Mouse (Mus musculus): ENCODE measurements around the gene Mon1a.

Gene Mon1a

GRCm38 (mm10) chr9:107887804-107888266 lies at the start of gene Mon1a:
TSS of gene Mon1a (plus strand) at chr9:107888151.
- DNase-seq (ENCODE audit: low spot score in 2 of 2): peak; percentile 92

DNA sequence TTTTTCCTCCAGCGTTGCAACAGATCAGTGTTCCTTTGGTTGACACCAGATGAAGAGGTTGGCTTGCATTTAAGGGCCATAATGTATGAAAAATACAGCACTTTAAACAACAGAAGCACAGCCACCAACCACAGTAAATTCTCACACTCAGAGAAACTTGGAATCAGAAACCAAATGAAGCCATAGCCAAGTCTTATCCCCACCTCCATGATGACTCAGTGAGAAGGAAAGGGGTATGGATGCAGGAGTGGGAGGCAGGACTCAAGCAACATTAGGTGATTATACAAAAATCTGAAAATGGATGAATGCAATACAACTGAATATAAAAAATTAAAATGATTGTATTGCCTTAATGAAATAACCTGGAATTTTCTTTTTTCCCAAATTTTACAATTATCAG lies 49.1 kb upstream of the Mon1a start:
- DNase-seq (ENCODE audit: low spot score in 2 of 2): no peak

DNA sequence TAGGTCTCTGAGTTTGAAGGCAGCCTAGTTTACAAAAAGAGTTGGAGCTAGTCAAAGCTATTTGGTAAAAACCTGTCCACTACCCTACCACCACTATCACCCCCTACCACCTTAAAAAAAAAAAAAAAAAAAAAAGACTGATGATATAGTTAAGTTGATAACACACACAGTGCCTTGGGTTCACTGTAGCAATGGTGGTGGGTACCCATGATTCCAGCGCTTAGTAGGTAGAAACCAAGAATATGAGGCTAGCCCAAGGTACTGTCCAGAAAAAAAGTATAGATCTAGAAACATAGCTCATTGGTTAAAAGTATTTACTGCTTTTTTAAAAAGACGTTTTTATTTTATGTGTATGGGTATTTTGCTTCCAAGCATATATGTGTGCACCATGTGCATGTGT lies 45.2 kb upstream of the Mon1a start:
- DNase-seq (ENCODE audit: low spot score in 2 of 2): no peak

- DNase-seq (ENCODE audit: low spot score in 2 of 2): no peak
These were observed 39.0 kb upstream of the Mon1a start for GRCm38 (mm10) chr9:107848922-107849321.

DNA sequence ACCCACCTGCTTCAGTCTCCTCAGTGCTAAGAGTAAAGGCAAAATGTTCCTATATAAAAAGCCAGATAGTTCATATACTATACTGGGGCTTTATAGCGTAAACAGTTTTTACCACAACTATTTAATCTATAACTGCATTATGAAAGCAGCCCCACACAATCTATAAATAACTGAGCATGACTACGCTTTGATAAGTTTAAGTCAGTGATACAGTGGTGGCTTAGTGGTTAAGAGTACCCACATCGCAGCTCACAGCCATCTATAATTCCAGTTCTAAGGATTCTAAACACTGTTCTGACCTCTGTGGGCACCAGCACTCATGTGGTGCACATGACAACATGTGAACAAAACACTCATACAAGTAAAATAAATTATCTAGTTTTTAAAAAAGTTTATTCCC lies 29.6 kb upstream of the Mon1a start:
- no peak for DNase-seq (ENCODE audit: low spot score in 2 of 2)

- no peak for DNase-seq (ENCODE audit: low spot score in 2 of 2)
These were observed 23.5 kb upstream of the Mon1a start for GRCm38 (mm10) chr9:107864493-107864892.

- DNase-seq (ENCODE audit: low spot score in 2 of 2): no peak
These were observed 21.9 kb upstream of the Mon1a start for GRCm38 (mm10) chr9:107866081-107866480.

GRCm38 (mm10) chr9:107872350-107873098 lies 15.4 kb upstream of the Mon1a start:
- DNase-seq (ENCODE audit: low spot score in 2 of 2): peak; percentile 95

DNA sequence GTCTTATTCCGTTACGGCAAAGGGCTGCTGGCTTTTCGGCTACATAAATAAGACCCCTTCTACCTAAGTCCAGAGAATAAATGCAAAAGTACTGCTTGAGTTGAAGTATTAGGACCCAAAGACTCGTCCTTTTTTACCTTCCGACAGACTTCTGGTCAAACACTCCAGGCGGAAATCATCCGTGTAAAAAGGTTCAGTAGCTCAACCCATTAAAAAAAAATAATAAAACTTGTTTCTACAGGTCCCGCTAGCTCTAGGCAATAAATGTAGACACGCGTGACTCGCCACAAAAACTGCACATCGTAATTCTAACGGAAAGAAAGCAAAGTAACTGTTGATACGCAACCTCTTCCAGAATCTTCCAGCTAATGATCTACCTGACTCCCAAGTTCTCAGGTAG lies 14.8 kb upstream of the Mon1a start, which contains the start of gene Rbm6:
Gene Rbm6 (minus strand): TSS at position 101 of the 400 bp plus-strand sequence.
- DNase-seq (ENCODE audit: low spot score in 2 of 2): no peak

- no peak for DNase-seq (ENCODE audit: low spot score in 2 of 2)
These were observed 7.5 kb upstream of the Mon1a start for GRCm38 (mm10) chr9:107880411-107880810.

GRCm38 (mm10) chr9:107888267-107888850 lies 408 bp downstream of the Mon1a start:
- DNase-seq (ENCODE audit: low spot score in 2 of 2): peak; percentile 11 to 19

DNA sequence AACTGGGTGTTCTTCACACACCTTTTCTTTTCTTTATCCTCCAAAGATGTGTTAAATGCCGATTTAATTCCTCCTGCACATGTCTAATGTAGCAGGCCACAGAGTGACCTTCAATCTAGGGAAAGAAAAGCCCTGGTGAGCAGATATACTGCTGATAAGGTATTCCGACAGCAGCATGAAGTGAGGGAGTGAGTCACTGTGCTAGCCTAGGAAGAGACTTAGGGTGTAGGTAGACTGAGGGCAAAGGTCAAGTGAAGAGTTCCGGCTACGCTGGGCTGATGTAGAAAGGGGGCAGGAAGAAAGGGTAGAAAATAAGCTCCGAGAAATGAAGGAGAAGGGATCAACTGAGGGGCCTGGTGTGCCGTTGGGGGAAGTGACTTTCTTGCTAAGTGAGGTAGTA lies 2.3 kb downstream of the Mon1a start:
- DNase-seq (ENCODE audit: low spot score in 2 of 2): no peak

DNA sequence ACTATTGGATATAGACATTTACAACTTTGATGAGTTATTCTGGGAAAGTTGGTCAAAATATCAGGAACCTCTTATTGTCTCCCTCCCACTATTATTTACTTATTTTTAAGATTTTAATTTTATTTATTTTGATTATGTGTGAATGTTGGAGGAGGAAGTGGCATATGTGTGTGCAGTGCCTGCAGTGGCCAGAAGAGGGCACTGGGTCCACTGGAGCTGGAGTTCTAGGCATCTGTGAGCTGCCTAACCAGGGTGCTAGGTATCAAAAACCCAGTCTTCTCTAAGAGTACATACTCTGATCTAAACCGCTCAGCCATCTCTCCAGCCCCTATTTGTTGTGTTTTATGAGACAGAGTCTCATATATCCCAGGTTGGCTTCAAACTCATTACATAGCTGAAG lies 3.1 kb downstream of the Mon1a start:
- DNase-seq (ENCODE audit: low spot score in 2 of 2): no peak

DNA sequence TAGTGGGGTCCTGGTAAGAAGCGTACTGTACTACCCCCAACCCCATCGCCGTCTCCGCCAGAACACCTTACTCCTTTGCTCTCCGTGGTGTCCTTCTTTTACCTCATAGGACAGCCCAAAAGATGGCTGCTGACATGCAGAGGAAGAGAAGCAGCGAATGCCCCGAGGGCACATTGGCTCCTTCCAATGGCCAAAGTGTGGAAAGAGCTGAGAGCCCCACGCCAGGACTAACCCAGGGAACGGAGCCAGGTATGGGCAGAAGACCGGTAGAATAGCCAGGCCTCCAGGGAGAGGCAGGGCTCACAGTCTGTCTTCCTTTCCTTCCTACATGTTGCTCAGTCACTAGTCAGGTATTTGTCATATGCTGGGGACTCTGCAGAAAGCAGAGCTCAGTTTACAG lies 10.6 kb downstream of the Mon1a start:
- no peak for DNase-seq (ENCODE audit: low spot score in 2 of 2)

DNA sequence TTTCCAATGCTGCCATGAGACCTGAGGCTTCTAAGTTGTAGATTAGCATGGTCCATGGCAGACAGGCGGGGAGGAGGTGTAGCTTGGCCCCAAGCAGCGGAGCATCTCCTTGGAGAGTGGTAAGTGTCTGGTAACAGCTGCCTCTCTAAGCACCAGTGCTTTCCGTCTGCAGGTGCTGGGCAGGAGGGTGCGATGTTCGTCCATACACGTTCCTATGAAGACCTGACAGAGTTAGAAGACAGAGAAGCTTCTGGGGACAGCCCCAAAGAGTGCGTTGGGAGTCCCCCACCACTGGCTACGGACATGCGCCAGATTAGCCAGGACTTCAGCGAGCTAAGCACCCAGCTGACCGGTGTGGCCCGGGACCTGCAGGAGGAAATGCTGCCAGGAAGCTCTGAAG lies 11.9 kb downstream of the Mon1a start:
- DNase-seq (ENCODE audit: low spot score in 2 of 2): no peak

DNA sequence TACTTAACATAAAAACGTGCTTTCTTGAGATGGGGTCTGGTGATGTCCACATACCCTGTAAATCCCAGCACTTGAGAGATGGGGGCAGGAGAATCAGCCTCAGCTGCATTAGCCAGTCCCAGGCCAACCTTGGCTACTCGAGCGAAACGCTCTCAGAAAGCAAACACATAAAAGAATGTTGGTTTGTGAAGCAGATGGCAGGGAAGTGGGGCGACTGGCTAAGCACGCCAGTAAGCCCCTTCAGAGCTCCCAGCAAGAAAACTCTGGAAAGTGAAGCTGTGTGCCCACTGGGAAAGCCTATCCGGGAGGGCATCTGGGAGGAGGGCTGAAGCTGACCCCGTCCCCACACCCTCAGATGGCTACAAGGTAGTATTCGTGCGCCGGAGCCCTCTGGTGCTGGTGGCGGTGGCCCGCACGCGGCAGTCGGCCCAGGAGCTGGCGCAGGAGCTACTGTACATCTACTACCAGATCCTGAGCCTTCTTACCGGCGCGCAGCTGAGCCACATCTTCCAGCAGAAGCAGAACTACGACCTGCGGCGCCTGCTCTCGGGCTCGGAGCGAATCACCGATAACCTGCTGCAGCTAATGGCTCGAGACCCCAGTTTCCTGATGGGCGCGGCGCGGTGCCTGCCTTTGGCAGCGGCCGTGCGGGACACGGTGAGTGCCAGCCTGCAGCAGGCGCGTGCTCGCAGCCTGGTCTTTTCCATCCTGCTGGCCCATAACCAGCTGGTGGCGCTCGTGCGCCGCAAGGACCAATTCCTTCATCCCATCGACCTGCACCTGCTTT lies 13.1 kb downstream of the Mon1a start:
- DNase-seq (ENCODE audit: low spot score in 2 of 2): peak; percentile 26 to 40

GRCm38 (mm10) chr9:107901627-107901914 lies 13.6 kb downstream of the Mon1a start:
- DNase-seq (ENCODE audit: low spot score in 2 of 2): no peak

DNA sequence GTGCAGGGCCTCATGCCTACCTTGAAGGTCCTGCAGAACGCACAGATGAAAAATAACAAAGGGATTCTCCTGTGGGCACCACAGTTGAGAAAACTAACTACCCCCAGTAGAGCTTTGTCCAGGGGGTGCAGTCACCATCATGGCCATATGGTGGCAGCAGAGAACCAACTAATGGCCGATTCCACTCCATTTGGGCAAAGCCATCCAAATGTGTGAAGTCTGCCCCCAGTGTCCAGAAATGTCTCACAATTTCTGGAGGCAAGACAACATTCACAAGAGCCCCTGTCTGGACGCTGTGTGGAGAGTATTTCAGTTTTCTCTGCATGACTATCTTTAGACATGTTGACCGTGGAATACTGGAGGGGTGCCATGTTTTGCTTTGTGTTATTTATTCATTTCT lies 16.8 kb downstream of the Mon1a start:
- peak; percentile 72 to 77 for DNase-seq (ENCODE audit: low spot score in 2 of 2)

DNA sequence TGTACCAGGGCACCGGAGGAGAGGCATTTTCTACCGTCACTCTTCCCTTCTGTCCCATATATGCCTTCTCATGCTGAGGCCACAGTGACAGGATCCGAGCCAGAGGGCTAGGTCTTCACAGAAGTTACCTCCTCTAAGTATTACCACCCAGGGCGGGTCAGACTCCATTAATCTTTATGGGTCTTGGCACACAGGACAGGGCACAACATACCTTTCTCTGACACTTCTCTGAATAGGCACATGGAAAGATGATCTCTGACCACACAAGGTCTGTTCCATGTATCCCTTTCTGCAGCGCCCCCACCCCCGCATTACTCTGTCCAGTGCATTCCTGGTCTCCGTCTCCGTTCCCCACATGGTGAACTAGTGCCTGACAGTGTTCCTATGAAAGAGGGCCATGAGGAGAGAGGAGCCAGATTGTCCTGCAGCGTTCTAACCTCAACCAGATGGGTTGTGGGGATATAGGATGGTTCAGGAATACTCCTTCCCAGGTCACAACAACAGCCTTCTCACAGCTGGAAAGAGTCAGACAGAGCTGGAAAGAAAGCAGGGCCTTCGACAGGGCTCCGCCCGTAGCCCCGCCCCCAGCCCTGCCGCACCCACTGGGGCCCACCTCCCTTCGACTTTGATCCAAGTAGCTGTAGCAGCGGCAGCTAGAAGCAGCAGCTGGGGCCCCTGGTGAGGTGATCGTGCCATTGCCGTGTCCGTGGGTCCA lies 18.5 kb downstream of the Mon1a start, which contains the start of gene Mst1r:
Gene Mst1r (plus strand): TSS at position 622 of the 715 bp plus-strand sequence.
- peak in 1 of 2 experiments; percentile 20 for DNase-seq (ENCODE audit: low spot score in 2 of 2)

GRCm38 (mm10) chr9:107906967-107907800 lies 19.2 kb downstream of the Mon1a start:
- no peak for DNase-seq (ENCODE audit: low spot score in 2 of 2)

- no peak for DNase-seq (ENCODE audit: low spot score in 2 of 2)
These were observed 19.8 kb downstream of the Mon1a start for GRCm38 (mm10) chr9:107907801-107908120.

All from spleen, postnatal 36 days (tissue).